Mouse (Mus musculus) heart, embryonic 16.5 days (tissue): ENCODE data around the gene Olfr685. TPM values are rescaled to one million over a fixed set of nuclear protein-coding genes. Genes with fewer than 3 reads are reported as not detected.
A peak's percentile ranks its signal among the peaks of the same experiment; 100 is the strongest.

Experiments
- ATAC-seq: fragments of 200-750 bp; cut with Nextera tagmentation; replicated peaks from 2 replicates; pipeline ENCODE4 v1.8.0; 2017; ENCODE audit warnings: moderate number of reproducible peaks; ENCODE audit not compliant: insufficient read depth, low FRiP score; ENCODE audit errors: extremely low read depth
- H3K27ac ChIP-seq: fragments of 300-500 bp; sonication (generic); 2 replicates; pipeline ENCODE4 v1.5.1; 2014; ENCODE audit warnings: mild to moderate bottlenecking, low read length, control low read depth, moderate library complexity
- H3K27me3 ChIP-seq: fragments of 300-500 bp; sonication (generic); 2 replicates; pipeline ENCODE4 v1.6.1; 2014; ENCODE audit warnings: low read length, mixed read lengths; ENCODE audit not compliant: control insufficient read depth, insufficient read depth
- H3K36me3 ChIP-seq: fragments of 300-500 bp; sonication (generic); 2 replicates; pipeline ENCODE4 v1.6.1; 2014; ENCODE audit not compliant: control insufficient read depth, insufficient read depth
- H3K4me1 ChIP-seq: fragments of 300-500 bp; sonication (generic); 2 replicates; pipeline ENCODE4 v1.6.1; 2014; ENCODE audit warnings: low read length, mixed read lengths; ENCODE audit not compliant: control insufficient read depth, insufficient read depth
- H3K4me2 ChIP-seq: fragments of 300-500 bp; sonication (generic); 2 replicates; pipeline ENCODE4 v1.6.1; 2014; ENCODE audit warnings: low read depth, mild to moderate bottlenecking, control low read depth, low read length
- H3K4me3 ChIP-seq: fragments of 300-500 bp; sonication (generic); 2 replicates; pipeline ENCODE4 v1.5.1; 2014; ENCODE audit warnings: mild to moderate bottlenecking, control low read depth, low read length
- H3K9ac ChIP-seq: fragments of 300-500 bp; sonication (generic); 2 replicates; pipeline ENCODE4 v1.6.1; 2014; ENCODE audit warnings: low read length, control low read depth
- H3K9me3 ChIP-seq: fragments of 300-500 bp; sonication (generic); replicated peaks from 2 replicates; pipeline ENCODE4 v1.6.1; 2016; ENCODE audit warnings: low read length; ENCODE audit not compliant: control insufficient read depth
- WGBS: fragments of 180-500 bp; shearing (Covaris S2); extraction: QIAGEN DNeasy Blood & Tissue Kit; methylation state at CpG from one replicate; pipeline ENCODE4 v1.1.7; 2014; 5-methylcytosine and 5-hydroxymethylcytosine counted together
- polyA plus RNA-seq: library from polyadenylated mRNA; unstranded; fragments of >200 nt; fragmentation: Nextera tagmentation; extraction: Ambion mirVana; gene quantifications from 2 replicates; pipeline ENCODE4 v1.2.1, GENCODE M21; 2015

The Olfr685 gene
- not detected in 2 replicates for polyA plus RNA-seq

- Histone ChIP-seq H3K27ac (no peak within 1 kb of the TSS), H3K4me2 (no peak within 1 kb of the TSS), H3K4me1 (no peaks in the 10 kb centered on the region), H3K9me3 (no peaks in the 10 kb centered on the region), H3K36me3 (no peaks in the 10 kb centered on the region), H3K9ac (no peak within 1 kb of the TSS), H3K4me3 (no peak within 1 kb of the TSS), H3K27me3 (no peaks in the 10 kb centered on the region)
- 68% methylated on average over 1 of the region's 1 CpGs for WGBS
- ATAC-seq, result no peak
These were observed at the start of gene Olfr685 for GRCm38 (mm10) chr7:105185912-105186311. Gene Olfr685 (minus strand): TSS chr7:105186012.

DNA sequence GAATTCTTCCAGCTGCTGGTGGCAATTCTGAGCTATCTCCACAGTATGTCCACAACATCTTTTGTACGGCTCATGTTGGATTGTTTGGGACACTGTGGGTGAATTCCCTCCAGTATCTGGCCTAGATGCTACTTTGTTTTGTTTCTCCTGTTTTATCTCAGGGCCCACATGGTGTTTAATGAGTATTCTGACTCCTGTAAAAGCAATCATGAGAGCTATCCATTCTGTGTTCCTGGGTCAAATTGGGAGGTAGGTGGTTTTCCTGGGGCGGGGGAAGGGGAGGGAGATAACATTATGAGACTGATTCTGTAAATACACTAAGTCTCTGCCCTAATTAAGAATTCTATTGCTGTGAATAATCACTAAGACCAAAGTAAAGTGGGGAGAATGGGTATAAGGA lies 43.6 kb upstream of the Olfr685 start:
- no peak for ATAC-seq
- 57% methylated on average over 2 of the region's 2 CpGs for WGBS
- Histone ChIP-seq H3K27ac (no peak overlapping the region), H3K9me3 (no peaks in the 10 kb centered on the region), H3K27me3 (no peaks in the 10 kb centered on the region), H3K9ac (no peak overlapping the region), H3K4me2 (no peak overlapping the region), H3K4me1 (no peaks in the 10 kb centered on the region), H3K36me3 (no peaks in the 10 kb centered on the region), H3K4me3 (no peak overlapping the region)

GRCm38 (mm10) chr7:105228138-105228537 lies 42.3 kb upstream of the Olfr685 start:
- Histone ChIP-seq H3K27ac (peak overlapping the region; percentile 43), H3K9me3 (no peaks in the 10 kb centered on the region), H3K4me3 (no peak overlapping the region), H3K9ac (no peak overlapping the region), H3K4me1 (no peaks in the 10 kb centered on the region), H3K4me2 (no peak overlapping the region), H3K36me3 (no peaks in the 10 kb centered on the region), H3K27me3 (no peaks in the 10 kb centered on the region)
- peak; percentile 85 for ATAC-seq
- WGBS, result 65% methylated on average over 1 of the region's 1 CpGs

DNA sequence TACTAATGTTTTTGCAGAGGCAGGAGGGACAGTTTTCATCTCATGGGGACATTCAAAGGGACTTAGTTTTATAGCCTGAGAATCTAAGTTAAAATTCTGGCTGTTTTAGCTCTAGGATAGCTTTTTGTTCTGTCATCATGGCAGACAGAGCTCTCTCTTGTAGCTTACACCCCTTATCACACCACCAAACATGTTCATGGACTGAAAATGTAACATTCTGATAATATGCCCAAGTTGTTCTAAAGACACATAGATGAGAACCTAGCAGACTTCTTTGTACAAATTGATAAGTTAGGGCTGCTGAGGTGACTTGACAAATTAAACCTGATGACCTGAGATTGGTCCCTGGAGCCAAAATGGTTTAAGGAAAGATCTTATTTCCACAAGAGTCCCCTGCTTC lies 40.9 kb upstream of the Olfr685 start:
- no peaks in the 10 kb centered on the region for H3K36me3 ChIP-seq
- no peak overlapping the region for H3K9ac ChIP-seq
- H3K9me3 ChIP-seq, result no peaks in the 10 kb centered on the region
- ATAC-seq, result no peak
- H3K4me1 ChIP-seq, result no peaks in the 10 kb centered on the region
- H3K4me2 ChIP-seq, result no peak overlapping the region
- no peak overlapping the region for H3K27ac ChIP-seq
- H3K4me3 ChIP-seq, result no peak overlapping the region
- H3K27me3 ChIP-seq, result no peaks in the 10 kb centered on the region

GRCm38 (mm10) chr7:105226072-105226471 lies 40.3 kb upstream of the Olfr685 start:
- ATAC-seq, result no peak

GRCm38 (mm10) chr7:105218281-105218680 lies 32.5 kb upstream of the Olfr685 start:
- Histone ChIP-seq H3K4me2 (no peak overlapping the region), H3K4me1 (no peaks in the 10 kb centered on the region), H3K9me3 (no peaks in the 10 kb centered on the region), H3K4me3 (no peak overlapping the region), H3K9ac (no peak overlapping the region), H3K27me3 (no peaks in the 10 kb centered on the region), H3K27ac (no peak overlapping the region), H3K36me3 (no peaks in the 10 kb centered on the region)
- 64% methylated on average over 4 of the region's 4 CpGs for WGBS
- no peak for ATAC-seq

More at GRCm38 (mm10) chr7:105226072-105226471, 40.3 kb upstream of the Olfr685 start:
- Histone ChIP-seq H3K27ac (no peak overlapping the region), H3K9me3 (no peaks in the 10 kb centered on the region), H3K9ac (no peak overlapping the region), H3K36me3 (no peaks in the 10 kb centered on the region), H3K4me1 (no peaks in the 10 kb centered on the region), H3K27me3 (no peaks in the 10 kb centered on the region), H3K4me2 (no peak overlapping the region), H3K4me3 (no peak overlapping the region)

DNA sequence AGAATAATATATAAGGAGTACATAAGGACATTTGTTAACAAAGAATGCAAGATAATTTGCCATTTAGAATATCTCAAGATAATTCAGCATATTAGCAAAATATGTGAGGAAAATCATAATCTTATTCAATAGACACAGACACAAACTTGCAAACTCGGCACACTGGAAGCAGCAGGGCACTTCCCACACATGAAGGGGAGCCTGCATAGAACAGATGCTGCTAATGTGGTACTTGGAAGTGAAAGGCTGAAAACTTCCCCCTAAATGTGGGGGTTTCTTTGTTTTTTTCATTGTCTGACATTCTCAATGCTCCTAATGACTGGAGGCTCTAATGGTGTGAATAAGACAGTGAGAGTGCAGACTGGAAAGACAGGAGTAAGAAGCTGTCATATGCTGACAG lies 28.9 kb upstream of the Olfr685 start:
- Histone ChIP-seq H3K27me3 (no peaks in the 10 kb centered on the region), H3K27ac (no peak overlapping the region), H3K4me2 (no peak overlapping the region), H3K9me3 (no peaks in the 10 kb centered on the region), H3K9ac (no peak overlapping the region), H3K36me3 (no peaks in the 10 kb centered on the region), H3K4me3 (no peak overlapping the region), H3K4me1 (no peaks in the 10 kb centered on the region)
- no peak for ATAC-seq
- 37% methylated on average over 1 of the region's 1 CpGs for WGBS

- Histone ChIP-seq H3K9me3 (no peaks in the 10 kb centered on the region), H3K4me2 (no peak within 1 kb of the TSS), H3K4me1 (no peaks in the 10 kb centered on the region), H3K9ac (no peak within 1 kb of the TSS), H3K27ac (no peak within 1 kb of the TSS), H3K36me3 (no peaks in the 10 kb centered on the region), H3K4me3 (no peak within 1 kb of the TSS), H3K27me3 (no peaks in the 10 kb centered on the region)
- no peak for ATAC-seq
These were observed 21.6 kb upstream of the Olfr685 start, which contains the start of gene Olfr686 for GRCm38 (mm10) chr7:105207385-105207784. Gene Olfr686 (minus strand): TSS chr7:105207485.

- WGBS, result 39% methylated on average over 4 of the region's 4 CpGs
- H3K9ac ChIP-seq, result no peak overlapping the region
- H3K4me2 ChIP-seq, result no peak overlapping the region
- no peaks in the 10 kb centered on the region for H3K4me1 ChIP-seq
- ATAC-seq, result no peak
- H3K27ac ChIP-seq, result no peak overlapping the region
- no peaks in the 10 kb centered on the region for H3K27me3 ChIP-seq
- H3K9me3 ChIP-seq, result no peaks in the 10 kb centered on the region
- no peaks in the 10 kb centered on the region for H3K36me3 ChIP-seq
- no peak overlapping the region for H3K4me3 ChIP-seq
These were observed 15.0 kb downstream of the Olfr685 start for GRCm38 (mm10) chr7:105170773-105171172.

DNA sequence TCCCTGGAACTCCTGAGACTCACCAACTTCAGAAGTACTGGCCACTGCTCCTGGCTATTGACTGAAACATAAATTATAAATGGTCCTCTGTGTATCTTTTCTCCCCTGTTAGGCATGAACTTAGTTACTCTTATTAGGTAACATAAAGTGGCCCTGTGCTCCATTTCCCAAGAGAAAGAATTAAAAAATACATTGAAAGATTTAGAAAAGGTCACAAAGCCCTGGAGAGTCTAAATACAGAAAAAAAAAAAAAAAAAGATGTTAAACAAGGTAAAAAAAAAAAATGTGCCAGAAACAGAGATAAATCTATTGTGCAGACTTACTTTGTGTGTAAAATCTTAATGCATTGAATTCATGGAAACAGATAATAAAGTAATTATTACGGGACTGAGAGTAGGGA lies 22.3 kb downstream of the Olfr685 start, which contains the start of gene Olfr684:
Gene Olfr684, minus strand, starts transcription at position 101 of the 400 bp plus-strand sequence.
- 52% methylated on average over 1 of the region's 1 CpGs for WGBS
- Histone ChIP-seq H3K4me1 (no peaks in the 10 kb centered on the region), H3K9ac (no peak within 1 kb of the TSS), H3K36me3 (no peaks in the 10 kb centered on the region), H3K9me3 (no peaks in the 10 kb centered on the region), H3K4me3 (no peak within 1 kb of the TSS), H3K27ac (no peak within 1 kb of the TSS), H3K4me2 (no peak within 1 kb of the TSS), H3K27me3 (no peaks in the 10 kb centered on the region)
- ATAC-seq, result no peak
